Mouse (Mus musculus): Measurements from ENCODE around the gene Tex33.

GRCm38 (mm10) chr15:78438505-78438904, 42.8 kb upstream of the Tex33 start:
- TF ChIP-seq RCOR1 (IDR thresholded peaks at IDR 0.05; ENCODE audit: low read depth, low read length) (no peak), MAX (IDR thresholded peaks at IDR 0.05; ENCODE audit: low read length) (no peak), ZNF384 (IDR thresholded peaks at IDR 0.05; ENCODE audit: low read depth, low read length) (no peak)

Measured in MEL (cell line).